Mouse (Mus musculus) stomach, embryonic 15.5 days (tissue): ENCODE measurements around the gene Grik1. TPM values are rescaled to one million over a fixed set of nuclear protein-coding genes. Genes with fewer than 3 reads are reported as not detected.

ENCODE experiments used
- ATAC-seq: fragments of 200-750 bp; cut with Nextera tagmentation; 2 replicates; pipeline ENCODE4 v1.8.0; 2017; ENCODE audit warnings: low read depth, moderate number of reproducible peaks, moderate TSS enrichment; ENCODE audit not compliant: insufficient read depth, low FRiP score
- H3K27ac ChIP-seq: fragments of 300-500 bp; sonication (generic); 2 replicates; pipeline ENCODE4 v1.5.1; 2015; ENCODE audit warnings: mild to moderate bottlenecking, inconsistent platforms
- H3K27me3 ChIP-seq: fragments of 300-500 bp; sonication (generic); replicated peaks from 2 replicates; pipeline ENCODE4 v1.6.1; 2015; ENCODE audit warnings: inconsistent platforms
- H3K36me3 ChIP-seq: fragments of 300-500 bp; sonication (generic); 2 replicates; pipeline ENCODE4 v1.6.1; 2015; ENCODE audit warnings: inconsistent platforms
- H3K4me1 ChIP-seq: fragments of 300-500 bp; sonication (generic); 2 replicates; pipeline ENCODE4 v1.6.1; 2015; ENCODE audit warnings: inconsistent platforms
- H3K4me2 ChIP-seq: fragments of 300-500 bp; sonication (generic); 2 replicates; pipeline ENCODE4 v1.6.1; 2015; ENCODE audit warnings: mild to moderate bottlenecking, inconsistent platforms
- H3K4me3 ChIP-seq: fragments of 300-500 bp; sonication (generic); replicated peaks from 2 replicates; pipeline ENCODE4 v1.5.1; 2015; ENCODE audit warnings: inconsistent platforms
- H3K9ac ChIP-seq: fragments of 300-500 bp; sonication (generic); 2 replicates; pipeline ENCODE4 v1.6.1; 2015; ENCODE audit warnings: inconsistent platforms
- H3K9me3 ChIP-seq: fragments of 300-500 bp; sonication (generic); 2 replicates; pipeline ENCODE4 v1.6.1; 2016; ENCODE audit warnings: inconsistent platforms
- WGBS: fragments of 180-500 bp; shearing (Covaris S2); methylation state at CpG from one replicate; pipeline ENCODE4 v1.1.7; 2015; 5-methylcytosine and 5-hydroxymethylcytosine counted together
- polyA plus RNA-seq: library from polyadenylated mRNA; unstranded; fragments of >200 nt; fragmentation: Nextera tagmentation; extraction: Ambion mirVana; gene quantifications from 2 replicates; pipeline ENCODE4 v1.2.1, GENCODE M21; 2015

Grik1 gene
- polyA plus RNA-seq, 1 experiment from 2014 or later: 3.6 TPM

DNA sequence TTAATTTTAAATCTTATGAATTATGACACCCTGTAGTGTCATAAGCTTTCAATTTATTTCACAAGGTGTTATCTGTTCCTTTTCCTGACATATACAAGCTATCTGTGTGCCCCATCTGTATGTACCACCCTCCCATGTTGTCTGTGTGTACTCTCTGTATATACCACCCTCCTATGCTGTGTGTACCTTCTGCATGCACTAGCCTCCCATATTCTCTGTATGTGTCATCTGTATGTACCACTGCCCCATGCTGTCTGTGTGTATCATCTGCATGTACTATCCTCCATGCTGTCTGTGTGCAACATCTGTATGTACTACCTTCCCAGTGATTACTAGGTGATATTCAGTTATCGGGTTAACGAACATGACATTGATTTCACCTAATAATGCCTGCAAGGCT, 148.5 kb downstream of the Grik1 start:
- H3K9ac ChIP-seq: no peak overlapping the region
- WGBS: 94% methylated on average over 2 of the region's 2 CpGs

DNA sequence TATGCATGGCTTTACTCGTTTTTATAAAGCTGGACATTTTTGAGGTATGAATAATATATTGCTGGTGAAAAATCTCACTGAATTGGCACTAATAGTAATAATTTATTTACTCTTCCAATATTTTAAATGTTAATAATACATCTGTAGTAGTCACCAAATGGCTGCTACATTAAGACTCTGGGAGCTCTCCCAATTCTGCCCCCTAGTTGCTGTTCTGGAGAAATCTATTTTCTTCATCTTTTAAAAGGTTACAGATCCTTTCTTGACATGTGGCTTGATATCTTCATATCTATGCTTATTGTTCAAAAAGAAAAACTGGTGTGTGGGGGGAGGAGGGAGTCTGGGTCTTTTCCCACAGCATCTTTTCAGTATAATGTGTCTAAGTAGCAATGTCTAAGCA, 151.2 kb downstream of the Grik1 start:
- H3K36me3 ChIP-seq: no peaks in the 10 kb centered on the region
- H3K27me3 ChIP-seq: no peaks in the 10 kb centered on the region
- no peak overlapping the region for H3K9ac ChIP-seq
- no peak overlapping the region for H3K27ac ChIP-seq
- H3K4me1 ChIP-seq: no peaks in the 10 kb centered on the region
- no peak for ATAC-seq
- WGBS: 54% methylated on average over 1 of the region's 1 CpGs
- no peaks in the 10 kb centered on the region for H3K9me3 ChIP-seq
- H3K4me3 ChIP-seq: no peak overlapping the region
- no peak overlapping the region for H3K4me2 ChIP-seq

More for the DNA sequence above, 148.5 kb downstream of the Grik1 start:
- H3K27me3 ChIP-seq: no peaks in the 10 kb centered on the region
- H3K4me2 ChIP-seq: no peak overlapping the region
- H3K36me3 ChIP-seq: no peaks in the 10 kb centered on the region
- ATAC-seq: no peak
- no peaks in the 10 kb centered on the region for H3K9me3 ChIP-seq
- H3K4me1 ChIP-seq: no peaks in the 10 kb centered on the region
- no peak overlapping the region for H3K27ac ChIP-seq
- no peak overlapping the region for H3K4me3 ChIP-seq

DNA sequence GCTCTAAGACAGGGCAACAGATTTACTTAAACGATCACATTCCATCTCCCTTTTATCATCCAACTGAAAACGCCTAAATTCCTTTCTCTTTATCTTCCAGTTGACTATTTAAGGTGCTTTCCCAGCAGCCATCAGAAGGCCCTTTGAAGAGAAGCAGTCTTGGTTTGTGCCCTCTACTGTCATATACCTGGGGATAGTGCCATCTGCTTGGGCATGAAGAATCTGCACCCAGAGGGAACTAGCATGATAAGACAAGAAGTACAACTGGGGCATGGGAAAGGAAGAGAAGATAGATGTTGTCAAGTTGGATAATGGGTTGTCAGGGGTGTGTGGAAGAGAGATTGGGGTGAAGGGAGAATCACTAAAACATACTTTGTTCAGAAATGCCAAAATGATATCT, 157.1 kb downstream of the Grik1 start:
- no peak overlapping the region for H3K4me2 ChIP-seq
- H3K27ac ChIP-seq: no peak overlapping the region
- WGBS: 51% methylated on average over 2 of the region's 2 CpGs
- ATAC-seq: no peak
- H3K4me3 ChIP-seq: no peak overlapping the region
- no peaks in the 10 kb centered on the region for H3K9me3 ChIP-seq
- H3K27me3 ChIP-seq: no peaks in the 10 kb centered on the region
- no peaks in the 10 kb centered on the region for H3K36me3 ChIP-seq
- H3K9ac ChIP-seq: no peak overlapping the region
- H3K4me1 ChIP-seq: no peaks in the 10 kb centered on the region

DNA sequence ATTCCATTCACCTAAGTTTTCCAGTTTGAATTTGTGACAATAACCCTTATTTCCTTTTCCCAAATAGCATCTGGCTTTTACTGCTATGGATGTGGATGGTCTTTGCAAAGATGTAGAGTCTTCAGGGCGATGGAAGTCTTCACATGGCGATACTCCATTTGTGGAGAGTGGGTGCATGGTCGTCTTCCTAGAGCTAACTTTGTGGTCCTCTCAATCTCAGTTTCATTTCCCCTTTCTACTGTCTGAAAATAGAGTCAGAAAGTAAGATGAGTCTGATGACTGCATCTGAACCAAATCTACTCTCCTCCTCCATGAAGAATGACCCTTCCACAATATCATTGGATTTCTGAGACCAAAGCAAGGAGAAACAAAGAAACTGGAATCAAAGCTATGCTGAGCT, 159.0 kb downstream of the Grik1 start:
- no peak overlapping the region for H3K4me2 ChIP-seq
- H3K27me3 ChIP-seq: no peaks in the 10 kb centered on the region
- no peak overlapping the region for H3K9ac ChIP-seq
- H3K36me3 ChIP-seq: no peaks in the 10 kb centered on the region
- no peaks in the 10 kb centered on the region for H3K9me3 ChIP-seq
- 87% methylated on average over 3 of the region's 3 CpGs for WGBS
- no peak overlapping the region for H3K4me3 ChIP-seq
- ATAC-seq: no peak
- no peaks in the 10 kb centered on the region for H3K4me1 ChIP-seq
- no peak overlapping the region for H3K27ac ChIP-seq

DNA sequence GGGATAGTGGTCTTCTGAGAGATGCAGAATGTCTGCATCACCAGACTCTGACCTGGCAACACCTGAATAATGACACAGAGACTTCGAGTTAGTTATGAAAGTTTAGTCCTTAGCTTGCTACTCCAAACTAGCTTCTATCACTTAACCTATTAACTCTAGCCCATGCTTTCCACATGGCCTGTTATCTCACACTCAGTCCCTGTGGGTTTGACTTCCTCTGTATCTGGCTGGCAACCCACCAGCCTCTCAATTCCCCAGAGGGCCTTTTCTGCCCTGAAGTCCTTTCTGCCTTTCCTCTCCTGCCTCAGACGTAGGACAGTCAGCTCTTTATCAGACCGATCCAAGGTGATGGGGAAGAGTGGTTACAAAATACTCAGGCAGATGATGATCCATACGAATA, 165.0 kb downstream of the Grik1 start:
- Histone ChIP-seq H3K9me3 (no peaks in the 10 kb centered on the region), H3K4me3 (no peak overlapping the region), H3K27me3 (no peaks in the 10 kb centered on the region), H3K4me1 (no peaks in the 10 kb centered on the region), H3K27ac (no peak overlapping the region), H3K9ac (no peak overlapping the region), H3K4me2 (no peak overlapping the region), H3K36me3 (no peaks in the 10 kb centered on the region)
- ATAC-seq: no peak
- WGBS: 68% methylated on average over 4 of the region's 4 CpGs

DNA sequence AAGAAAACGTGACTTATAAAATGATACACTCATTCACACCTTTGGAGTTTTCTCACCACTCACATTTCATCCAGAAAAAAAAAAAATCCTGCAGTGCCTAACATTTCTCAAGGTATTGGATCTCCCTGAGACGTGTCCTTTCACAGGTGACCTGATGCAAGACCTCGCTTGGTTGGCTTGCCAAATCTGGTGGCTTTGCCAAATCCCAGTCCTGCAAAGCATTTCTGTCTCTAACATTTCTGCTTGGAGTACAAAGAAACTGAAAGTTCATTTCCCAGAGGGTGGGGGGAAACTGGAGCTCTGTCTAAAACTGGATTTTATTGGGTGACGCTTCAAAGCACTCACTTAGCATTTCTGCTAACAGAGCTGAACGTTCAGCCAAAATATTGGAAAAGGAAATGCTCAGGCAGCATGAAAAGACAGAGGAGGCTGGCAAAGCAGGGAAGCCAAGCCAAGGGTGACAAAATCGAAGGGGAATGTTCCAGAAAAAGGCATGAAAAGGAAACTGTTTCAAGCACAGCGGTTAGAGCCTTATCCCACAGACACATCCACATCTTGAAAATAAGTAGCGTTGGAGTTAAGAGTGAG, 177.4 kb downstream of the Grik1 start:
- Histone ChIP-seq H3K9ac (no peak overlapping the region), H3K4me2 (no peak overlapping the region), H3K27me3 (no peaks in the 10 kb centered on the region), H3K36me3 (no peaks in the 10 kb centered on the region), H3K9me3 (no peaks in the 10 kb centered on the region), H3K4me3 (no peak overlapping the region), H3K27ac (no peak overlapping the region), H3K4me1 (no peaks in the 10 kb centered on the region)
- ATAC-seq: no peak
- WGBS: 66% methylated on average over 8 of the region's 8 CpGs

DNA sequence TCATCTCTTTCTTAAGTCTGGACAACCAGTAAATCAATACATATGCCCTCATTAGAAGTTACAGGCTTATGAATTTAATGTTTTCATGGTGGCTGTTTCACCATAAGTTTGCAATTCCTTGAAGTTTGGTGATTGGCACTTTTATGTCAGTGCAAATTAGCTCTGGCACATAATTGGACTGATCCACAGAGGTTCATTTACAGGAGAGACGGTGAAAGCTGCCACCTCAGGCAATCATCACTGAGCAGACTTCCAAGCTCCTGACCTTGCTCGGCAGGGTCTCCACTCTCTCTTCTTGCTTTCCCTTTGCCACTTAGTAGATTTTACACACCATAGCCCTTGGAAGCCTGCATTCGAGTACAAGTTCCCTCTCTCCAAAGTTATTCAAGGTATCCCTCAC, 178.6 kb downstream of the Grik1 start:
- Histone ChIP-seq H3K4me1 (no peaks in the 10 kb centered on the region), H3K9ac (no peak overlapping the region), H3K9me3 (no peaks in the 10 kb centered on the region), H3K4me3 (no peak overlapping the region), H3K27me3 (no peaks in the 10 kb centered on the region), H3K27ac (no peak overlapping the region), H3K36me3 (no peaks in the 10 kb centered on the region), H3K4me2 (no peak overlapping the region)
- no peak for ATAC-seq
- WGBS: 72% methylated on average over 3 of the region's 3 CpGs

DNA sequence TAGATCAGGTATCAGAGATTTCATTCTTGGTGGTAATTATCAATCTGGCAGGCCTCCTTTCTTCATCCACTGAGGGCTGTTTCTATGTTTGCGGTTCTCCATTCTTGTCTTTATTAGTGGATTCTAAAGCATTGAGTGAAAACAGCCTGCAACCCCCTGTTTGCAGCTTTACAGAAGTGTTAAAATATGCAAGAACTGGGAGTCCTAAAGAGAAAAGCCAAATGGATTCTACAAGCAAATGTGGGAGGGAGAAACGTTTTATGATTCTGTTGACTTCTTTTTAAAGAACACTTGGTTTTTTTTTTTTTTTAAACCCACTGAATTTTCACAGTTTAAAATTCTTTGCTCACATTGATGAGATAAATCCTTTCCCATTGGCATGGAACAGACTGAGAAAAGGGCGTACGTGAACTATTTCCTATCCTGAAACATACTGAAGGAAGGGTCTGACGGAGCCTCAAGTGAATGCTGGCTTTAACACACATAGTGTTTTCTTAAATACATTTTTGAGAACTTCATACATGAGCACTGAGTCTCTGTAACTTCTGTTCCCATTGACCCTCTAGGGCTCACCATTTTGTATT, 195.8 kb downstream of the Grik1 start:
- H3K4me1 ChIP-seq: no peaks in the 10 kb centered on the region
- H3K27me3 ChIP-seq: no peaks in the 10 kb centered on the region
- WGBS: 66% methylated on average over 5 of the region's 5 CpGs
- H3K9ac ChIP-seq: no peak overlapping the region
- H3K36me3 ChIP-seq: no peaks in the 10 kb centered on the region
- no peaks in the 10 kb centered on the region for H3K9me3 ChIP-seq
- ATAC-seq: no peak
- H3K4me2 ChIP-seq: no peak overlapping the region
- no peak overlapping the region for H3K4me3 ChIP-seq
- H3K27ac ChIP-seq: no peak overlapping the region

DNA sequence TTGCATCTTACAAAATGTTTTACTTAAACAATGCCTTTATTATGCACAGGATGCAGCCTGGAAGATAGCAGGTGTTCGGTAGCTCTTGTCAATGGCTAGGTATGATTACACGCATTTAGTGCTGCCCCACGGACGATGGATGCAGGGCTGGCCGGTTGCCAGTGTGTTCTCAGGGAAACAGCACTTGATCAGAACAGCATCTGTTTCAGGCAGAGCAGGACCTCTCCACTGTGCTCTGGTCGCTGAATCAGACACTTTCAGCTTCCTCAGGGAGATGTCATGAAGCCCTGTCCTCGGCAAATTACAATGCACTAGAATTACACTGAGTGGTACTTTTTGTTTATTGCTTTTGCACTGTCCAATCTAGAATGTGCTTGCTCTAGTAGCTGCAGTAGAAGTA, 202.8 kb downstream of the Grik1 start:
- Histone ChIP-seq H3K9ac (no peak overlapping the region), H3K4me1 (no peaks in the 10 kb centered on the region), H3K4me2 (no peak overlapping the region), H3K4me3 (no peak overlapping the region), H3K36me3 (no peaks in the 10 kb centered on the region), H3K27me3 (no peaks in the 10 kb centered on the region), H3K9me3 (no peaks in the 10 kb centered on the region), H3K27ac (no peak overlapping the region)
- WGBS: 66% methylated on average over 7 of the region's 7 CpGs
- no peak for ATAC-seq

DNA sequence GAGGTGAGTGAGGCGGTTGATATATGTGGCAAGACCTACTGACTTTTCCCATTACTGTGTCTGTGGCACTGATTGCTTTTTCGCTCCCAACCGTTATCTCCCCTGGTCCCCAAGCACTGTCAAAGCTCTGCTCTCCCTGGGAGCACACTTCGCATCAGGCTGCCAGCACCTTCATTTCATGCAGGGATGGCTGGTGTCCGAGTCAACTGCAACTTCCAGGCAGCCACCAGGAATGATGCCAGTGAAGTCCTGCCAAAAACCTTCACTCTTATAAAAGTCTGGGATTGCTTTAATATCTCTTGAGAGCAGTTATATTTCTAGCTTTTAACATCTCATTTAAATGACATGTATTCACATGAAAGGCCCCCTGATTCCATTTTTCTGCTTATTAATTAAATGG, 215.3 kb downstream of the Grik1 start:
- Histone ChIP-seq H3K27ac (no peak overlapping the region), H3K9ac (no peak overlapping the region), H3K4me2 (no peak overlapping the region), H3K27me3 (no peaks in the 10 kb centered on the region), H3K36me3 (no peaks in the 10 kb centered on the region), H3K4me3 (no peak overlapping the region), H3K4me1 (no peaks in the 10 kb centered on the region), H3K9me3 (no peaks in the 10 kb centered on the region)
- WGBS: 67% methylated on average over 5 of the region's 5 CpGs
- ATAC-seq: no peak

DNA sequence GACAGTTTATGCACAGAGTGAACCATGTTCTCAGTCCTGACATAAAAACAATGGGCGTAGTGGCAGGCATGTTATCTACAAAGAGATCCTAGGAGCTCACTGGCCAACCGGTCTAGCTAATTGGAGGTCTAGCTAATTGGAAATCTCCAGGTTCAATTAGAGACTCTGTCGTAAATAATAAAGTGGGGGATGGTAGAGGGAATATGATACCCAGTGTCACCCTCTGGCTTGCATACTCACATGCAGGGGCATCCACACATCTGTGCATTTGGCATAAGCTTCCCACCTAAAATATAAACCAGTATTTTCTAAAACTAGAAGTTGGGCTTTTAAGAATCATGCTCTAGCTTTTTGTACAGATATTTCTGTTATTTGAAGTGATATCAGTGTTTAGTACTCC, 229.1 kb downstream of the Grik1 start:
- Histone ChIP-seq H3K27ac (no peak overlapping the region), H3K4me3 (no peak overlapping the region), H3K9ac (no peak overlapping the region), H3K9me3 (no peaks in the 10 kb centered on the region), H3K4me2 (no peak overlapping the region), H3K36me3 (no peaks in the 10 kb centered on the region), H3K27me3 (no peaks in the 10 kb centered on the region), H3K4me1 (no peaks in the 10 kb centered on the region)
- ATAC-seq: no peak
- 81% methylated on average over 3 of the region's 3 CpGs for WGBS

DNA sequence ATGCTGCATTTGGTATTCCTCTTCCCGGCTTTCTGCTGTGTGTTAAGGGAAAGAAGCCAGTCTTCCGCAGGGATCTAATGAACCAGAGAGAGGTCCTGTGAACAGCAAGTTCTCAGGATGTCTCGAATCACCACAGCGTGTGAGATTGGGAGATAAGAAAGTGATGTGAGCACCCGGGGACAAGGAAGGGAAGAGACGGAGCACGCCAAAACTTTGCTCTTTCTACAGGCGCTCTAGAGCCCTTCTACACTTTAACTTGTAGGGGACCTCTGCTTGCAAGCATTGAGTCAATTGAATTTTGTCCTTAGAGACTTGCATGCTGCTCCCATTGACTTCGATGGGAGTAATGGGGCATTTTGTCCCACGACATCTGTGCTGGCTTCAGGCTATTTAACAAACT, 241.9 kb downstream of the Grik1 start:
- WGBS: 85% methylated on average over 10 of the region's 10 CpGs
- Histone ChIP-seq H3K27ac (no peak overlapping the region), H3K4me1 (no peaks in the 10 kb centered on the region), H3K36me3 (no peaks in the 10 kb centered on the region), H3K9me3 (no peaks in the 10 kb centered on the region), H3K27me3 (no peaks in the 10 kb centered on the region), H3K4me3 (no peak overlapping the region), H3K9ac (no peak overlapping the region), H3K4me2 (no peak overlapping the region)
- no peak for ATAC-seq

DNA sequence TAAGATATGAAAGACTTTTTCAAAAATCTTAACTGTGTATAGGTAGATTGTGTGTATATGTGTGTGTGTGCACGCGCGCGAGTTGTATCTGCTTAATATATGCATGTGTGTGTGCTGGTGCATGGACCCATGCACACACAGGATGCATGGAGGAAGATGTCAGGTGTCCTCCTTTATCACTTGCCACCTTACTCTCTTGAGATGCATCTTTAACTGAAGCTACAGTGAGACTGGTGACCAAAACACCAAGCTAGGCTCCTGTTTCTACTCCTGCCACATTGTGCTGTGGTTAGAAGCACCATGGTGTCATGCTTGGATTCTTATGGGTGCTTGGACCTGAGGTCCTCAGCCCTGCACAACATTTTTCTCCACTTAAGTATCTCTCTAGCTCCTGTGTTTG, 245.7 kb downstream of the Grik1 start:
- Histone ChIP-seq H3K9ac (no peak overlapping the region), H3K27ac (no peak overlapping the region), H3K4me2 (no peak overlapping the region), H3K4me1 (no peaks in the 10 kb centered on the region), H3K27me3 (no peaks in the 10 kb centered on the region), H3K4me3 (no peak overlapping the region), H3K36me3 (no peaks in the 10 kb centered on the region), H3K9me3 (no peaks in the 10 kb centered on the region)
- 96% methylated on average over 4 of the region's 4 CpGs for WGBS
- ATAC-seq: no peak
